Mouse (Mus musculus) left cerebral cortex, postnatal 10 days (tissue): ENCODE results near the gene Atg10. TPM values are rescaled to one million over a fixed set of nuclear protein-coding genes. Genes with fewer than 3 reads are reported as not detected.
"Not testable (repeated sequence)": the region's sequence is repeated elsewhere in the genome, so short reads cannot be mapped to it uniquely, and the experiment has no call there.

Experiments used
- DNase-seq, 2 experiments: peaks; one replicate each; pipeline ENCODE4 v3.0.0; 2021 to 2022; ENCODE audit warnings: low spot score in 2 of 2, mixed read lengths in 1 of 2; ENCODE audit errors: extremely low spot score in 1 of 2
- intact Hi-C: fragments of 180-260 bp; cut with DNase I; formaldehyde crosslinking; loops from one replicate; pipeline ENCODE4 v1.15.1; 2025
- total RNA-seq, 2 experiments: library from RNA; stranded (reverse); gene quantifications; 2 replicates each; pipeline ENCODE4 v1.2.3; 2021

Gene Atg10
- total RNA-seq, 2 experiments from 2014 or later = 11.9 to 14.8 TPM

- DNase-seq = no peak
- intact Hi-C loops = no loop called here
These were observed 242.7 kb downstream of the Atg10 start for GRCm38 (mm10) chr13:90980878-90981674.

GRCm38 (mm10) chr13:90977057-90977456 lies 246.7 kb downstream of the Atg10 start:
- intact Hi-C loops = no loop called here
- DNase-seq = no peak

DNA sequence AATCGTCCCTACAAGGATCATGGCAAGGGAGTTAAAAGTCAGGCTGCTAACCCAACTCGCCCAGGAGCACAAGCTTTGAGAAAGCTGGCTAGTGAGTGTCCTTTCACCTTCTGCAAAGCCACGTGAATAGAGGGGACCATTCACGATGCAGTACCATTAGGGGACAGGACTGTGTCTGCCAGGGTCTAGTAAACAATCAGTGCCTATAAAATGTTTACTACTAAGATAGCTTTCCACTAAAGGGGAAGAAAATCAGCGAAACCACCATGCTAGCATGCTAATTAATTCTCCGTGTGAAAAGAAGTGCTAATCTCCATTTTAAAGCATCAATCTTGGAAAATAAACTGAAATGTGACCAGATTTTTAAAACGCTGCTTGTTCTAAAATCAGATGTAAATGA lies 250.4 kb downstream of the Atg10 start:
- intact Hi-C loops = no loop called here

GRCm38 (mm10) chr13:90970259-90971017 lies 253.3 kb downstream of the Atg10 start:
- intact Hi-C loops = no loop called here
- no peak for DNase-seq

More for the DNA sequence above, 250.4 kb downstream of the Atg10 start:
- no peak for DNase-seq

DNA sequence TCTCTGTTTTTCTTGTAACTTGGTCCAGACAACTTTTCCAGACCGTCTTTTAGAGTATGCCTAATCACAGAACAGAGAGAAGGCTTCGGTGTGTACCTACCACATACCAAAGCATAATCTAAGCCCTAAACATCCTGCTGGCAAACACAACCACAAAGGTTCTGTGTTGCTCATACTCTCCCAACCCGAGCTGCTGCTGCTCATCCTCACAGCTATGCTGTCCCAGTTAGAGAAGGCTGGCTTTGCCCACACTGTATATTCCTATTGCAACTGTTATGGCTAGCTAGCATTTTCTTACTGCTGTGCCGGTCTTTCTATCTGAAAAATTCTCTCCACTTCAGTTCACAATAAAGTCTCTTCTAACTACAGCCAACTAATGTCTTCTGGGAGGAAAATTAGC lies 254.8 kb downstream of the Atg10 start:
- intact Hi-C loops = loop anchor here (5.0 kb wide), 3 partner anchors 123 to 493 kb away; partner anchors contain the start of gene Ssbp2

GRCm38 (mm10) chr13:90967422-90967821 lies 256.3 kb downstream of the Atg10 start:
- intact Hi-C loops = loop anchor here (5.0 kb wide), 3 partner anchors 125 to 495 kb away; partner anchors contain the start of gene Ssbp2
- DNase-seq = peak; percentile 84 to 87

More for the DNA sequence above, 254.8 kb downstream of the Atg10 start:
- no peak for DNase-seq

GRCm38 (mm10) chr13:90965996-90966395 lies 257.8 kb downstream of the Atg10 start:
- intact Hi-C loops = loop anchor here (5.0 kb wide), 3 partner anchors 126 to 496 kb away; partner anchors contain the start of gene Ssbp2
- DNase-seq = no peak

- intact Hi-C loops = no loop called here
- DNase-seq = no peak
These were observed 259.3 kb downstream of the Atg10 start for GRCm38 (mm10) chr13:90964511-90964910.

- intact Hi-C loops = no loop called here
- DNase-seq = no peak
These were observed 260.7 kb downstream of the Atg10 start for GRCm38 (mm10) chr13:90962836-90963760.

GRCm38 (mm10) chr13:90960591-90960990 lies 263.2 kb downstream of the Atg10 start:
- no peak for DNase-seq
- intact Hi-C loops = no loop called here

GRCm38 (mm10) chr13:90958894-90959293 lies 264.9 kb downstream of the Atg10 start:
- no peak for DNase-seq
- intact Hi-C loops = no loop called here

DNA sequence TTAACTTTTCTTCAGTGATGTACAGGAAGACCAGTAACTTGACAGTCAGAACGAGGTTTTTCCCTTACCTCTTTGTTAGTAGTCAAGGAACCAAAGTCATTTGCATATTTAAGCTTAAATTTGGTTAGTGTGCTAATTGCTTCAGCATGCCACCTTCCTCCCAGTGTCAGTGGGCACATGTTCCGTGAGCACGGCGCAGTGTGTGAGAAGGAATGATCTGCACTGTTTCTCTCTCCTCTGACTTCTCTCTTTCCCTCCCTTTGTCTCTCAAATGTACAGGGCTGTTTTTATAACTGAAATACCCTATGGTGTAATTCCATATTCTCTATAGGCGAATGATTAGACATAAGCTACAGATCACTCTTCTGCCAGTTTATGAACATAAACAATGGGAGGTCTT lies 284.2 kb downstream of the Atg10 start:
- no peak for DNase-seq
- intact Hi-C loops = loop anchor here (10.0 kb wide), 1 partner anchor 705 kb away; no protein-coding TSS in a partner anchor

GRCm38 (mm10) chr13:90939192-90939591 lies 284.6 kb downstream of the Atg10 start:
- DNase-seq = no peak
- intact Hi-C loops = loop anchor here (10.0 kb wide), 1 partner anchor 706 kb away; no protein-coding TSS in a partner anchor

DNA sequence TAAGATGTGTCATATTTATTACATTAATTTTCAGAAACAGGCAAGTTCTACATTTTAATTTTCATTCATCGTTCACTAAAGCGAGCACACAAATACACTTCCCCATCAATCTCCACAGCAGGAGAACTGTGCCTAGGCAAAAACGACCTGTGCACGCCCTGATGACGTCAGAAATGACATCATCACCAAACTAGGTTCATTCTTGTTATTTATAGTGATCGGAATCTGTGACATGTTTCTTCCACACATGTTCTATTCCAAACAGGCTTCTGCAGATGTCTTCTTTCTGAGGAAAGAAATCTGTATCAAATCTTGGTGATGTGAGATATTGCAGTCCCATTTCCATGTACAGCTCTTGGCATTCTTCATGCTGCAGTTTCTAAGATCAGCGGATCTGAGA lies 287.9 kb downstream of the Atg10 start:
- intact Hi-C loops = loop anchor here (10.0 kb wide), 1 partner anchor 709 kb away; no protein-coding TSS in a partner anchor
- DNase-seq = no peak

GRCm38 (mm10) chr13:90933256-90933655 lies 290.5 kb downstream of the Atg10 start:
- intact Hi-C loops = loop anchor here (10.0 kb wide), 1 partner anchor 712 kb away; no protein-coding TSS in a partner anchor
- no peak for DNase-seq

- intact Hi-C loops = loop anchor here (10.0 kb wide), 1 partner anchor 715 kb away; no protein-coding TSS in a partner anchor
- peak; percentile 78 to 81 for DNase-seq
These were observed 293.9 kb downstream of the Atg10 start for GRCm38 (mm10) chr13:90929847-90930246.

- intact Hi-C loops = not testable (repeated sequence)
These were observed 295.5 kb downstream of the Atg10 start for GRCm38 (mm10) chr13:90928266-90928665.

DNA sequence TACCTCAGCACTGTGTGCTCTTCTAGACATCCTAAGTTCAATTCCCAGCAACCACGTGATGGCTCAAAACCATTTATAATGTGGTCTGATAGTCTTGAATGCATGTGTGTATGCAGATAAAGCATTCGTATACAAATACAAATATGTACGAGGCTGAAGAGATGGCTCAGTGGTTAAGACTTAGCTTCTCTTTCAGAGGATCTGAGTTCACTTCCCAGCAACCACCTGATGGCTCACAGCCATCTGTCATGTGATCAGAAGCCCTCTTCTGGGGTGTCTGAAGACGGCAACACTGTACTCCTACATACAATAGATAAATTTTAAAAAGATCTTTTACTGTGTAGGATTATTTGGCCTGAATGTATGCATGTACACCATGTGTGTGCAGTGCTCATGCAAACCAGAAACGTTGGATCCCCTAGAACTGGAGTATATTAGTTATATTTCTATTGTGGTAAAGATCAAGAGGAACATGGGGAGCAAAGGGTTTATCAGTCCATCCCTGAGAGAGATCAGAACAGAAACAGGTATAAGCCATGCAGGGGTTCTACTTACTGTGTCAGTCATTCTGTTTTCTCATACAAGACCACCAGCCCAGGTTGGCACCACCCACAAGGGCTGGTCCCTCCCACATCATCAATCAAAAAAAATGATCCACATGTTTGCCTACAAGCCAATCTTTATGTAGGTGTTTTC lies 296.7 kb downstream of the Atg10 start:
- intact Hi-C loops = no loop called here
- no peak for DNase-seq

More at GRCm38 (mm10) chr13:90928266-90928665, 295.5 kb downstream of the Atg10 start:
- not testable (repeated sequence) for DNase-seq
